Mouse (Mus musculus) megakaryocyte-erythroid progenitor cell, adult 5-6 weeks (primary cell): ENCODE data around the gene Alg11. TPM values are rescaled to one million over a fixed set of nuclear protein-coding genes. Genes with fewer than 3 reads are reported as not detected.

Source experiments
- ATAC-seq: replicated peaks from 2 replicates; pipeline ENCODE4 v1.8.0; 2016; ENCODE audit warnings: mild to moderate bottlenecking, inconsistent platforms; ENCODE audit not compliant: severe bottlenecking, poor library complexity, low FRiP score, low TSS enrichment
- total RNA-seq, 2 experiments: library from RNA; stranded (forward) in 1 of 2; stranded (reverse) in 1 of 2; fragments of 200-1000, 215-1000 nt in 1 of 2; fragments of >200 nt in 1 of 2; fragmentation: Nextera tagmentation in 1 of 2; gene quantifications; 2 replicates each; pipeline ENCODE4 v1.2.3; 2014 to 2017

Gene Alg11
- total RNA-seq, 2 experiments from 2014 or later, result 15.7 to 22.9 TPM

GRCm38 (mm10) chr8:22059153-22059738, 1.3 kb upstream of the Alg11 start:
- ATAC-seq, result no peak

- ATAC-seq, result peak; percentile 59
These were observed 588 bp upstream of the Alg11 start, which contains the start of gene Atp7b for GRCm38 (mm10) chr8:22059821-22060445. Gene Atp7b, minus strand, starts transcription at chr8:22060305.

GRCm38 (mm10) chr8:22061126-22061525, 605 bp downstream of the Alg11 start:
- ATAC-seq, result no peak

- no peak for ATAC-seq
These were observed 18.9 kb downstream of the Alg11 start for GRCm38 (mm10) chr8:22079313-22080007.

- ATAC-seq, result no peak
These were observed 28.7 kb downstream of the Alg11 start for GRCm38 (mm10) chr8:22089226-22089625.

GRCm38 (mm10) chr8:22091568-22091967, 31.0 kb downstream of the Alg11 start:
- peak; percentile 59; the same call in 1 of the 2 replicates for ATAC-seq

- ATAC-seq, result no peak
These were observed 46.5 kb downstream of the Alg11 start for GRCm38 (mm10) chr8:22107020-22107419.

Other genes with a start within 250 kb of the Alg11 start
- not detected in 2 replicates for gene Defb50, start 237.2 kb upstream of the Alg11 start, total RNA-seq (2014; fragmentation: Nextera tagmentation)
- gene Defb50, start 237.2 kb upstream of the Alg11 start, total RNA-seq (2017), result not detected in 2 replicates
- not detected in 2 replicates for gene Defb2, start 220.8 kb upstream of the Alg11 start, total RNA-seq (2014; fragmentation: Nextera tagmentation)
- not detected in 2 replicates for gene Defb2, start 220.8 kb upstream of the Alg11 start, total RNA-seq (2017)
- gene Defb10, start 201.8 kb upstream of the Alg11 start, total RNA-seq (2014; fragmentation: Nextera tagmentation), result not detected in 2 replicates
- not detected in 2 replicates for gene Defb10, start 201.8 kb upstream of the Alg11 start, total RNA-seq (2017)
- not detected in 2 replicates for gene Defb9, start 175.3 kb upstream of the Alg11 start, total RNA-seq (2014; fragmentation: Nextera tagmentation)
- not detected in 2 replicates for gene Defb9, start 175.3 kb upstream of the Alg11 start, total RNA-seq (2017)
- not detected in 2 replicates for gene Defb11, start 154.3 kb upstream of the Alg11 start, total RNA-seq (2014; fragmentation: Nextera tagmentation)
- not detected in 2 replicates for gene Defb11, start 154.3 kb upstream of the Alg11 start, total RNA-seq (2017)
- not detected in 2 replicates for gene Defb15, start 128.0 kb upstream of the Alg11 start, total RNA-seq (2014; fragmentation: Nextera tagmentation)
- gene Defb15, start 128.0 kb upstream of the Alg11 start, total RNA-seq (2017), result not detected in 2 replicates
- not detected in 2 replicates for gene Defb35, start 122.4 kb upstream of the Alg11 start, total RNA-seq (2014; fragmentation: Nextera tagmentation)
- gene Defb35, start 122.4 kb upstream of the Alg11 start, total RNA-seq (2017), result not detected in 2 replicates
- not detected in 2 replicates for gene Defb13, start 114.0 kb upstream of the Alg11 start, total RNA-seq (2014; fragmentation: Nextera tagmentation)
- gene Defb13, start 114.0 kb upstream of the Alg11 start, total RNA-seq (2017), result not detected in 2 replicates
- not detected in 2 replicates for gene Fam90a1a, start 102.0 kb upstream of the Alg11 start, total RNA-seq (2014; fragmentation: Nextera tagmentation)
- not detected in 2 replicates for gene Fam90a1a, start 102.0 kb upstream of the Alg11 start, total RNA-seq (2017)
- gene Ccdc70, start 90.9 kb upstream of the Alg11 start, total RNA-seq (2014; fragmentation: Nextera tagmentation), result not detected in 2 replicates
- gene Ccdc70, start 90.9 kb upstream of the Alg11 start, total RNA-seq (2017), result not detected in 2 replicates
- gene Atp7b, start 416 bp upstream of the Alg11 start, total RNA-seq (2014; fragmentation: Nextera tagmentation), result 50.4 and 51.5 TPM in 2 replicates
- 14.3 and 29.1 TPM in 2 replicates for gene Atp7b, start 416 bp upstream of the Alg11 start, total RNA-seq (2017)
- gene Nek5, start 64.3 kb downstream of the Alg11 start, total RNA-seq (2014; fragmentation: Nextera tagmentation), result not detected in 2 replicates
- gene Nek5, start 64.3 kb downstream of the Alg11 start, total RNA-seq (2017), result not detected in 2 replicates
- 0.25 and 1.9 TPM in 2 replicates for gene Nek3, start 105.7 kb downstream of the Alg11 start, total RNA-seq (2014; fragmentation: Nextera tagmentation)
- 2.0 and 5.9 TPM in 2 replicates for gene Nek3, start 105.7 kb downstream of the Alg11 start, total RNA-seq (2017)
- 31.5 and 49.4 TPM in 2 replicates for gene Ckap2, start 125.1 kb downstream of the Alg11 start, total RNA-seq (2014; fragmentation: Nextera tagmentation)
- gene Ckap2, start 125.1 kb downstream of the Alg11 start, total RNA-seq (2017), result 48.3 and 50.1 TPM in 2 replicates
- 30.9 and 31.8 TPM in 2 replicates for gene Vps36, start 132.1 kb downstream of the Alg11 start, total RNA-seq (2014; fragmentation: Nextera tagmentation)
- 30.4 and 38.4 TPM in 2 replicates for gene Vps36, start 132.1 kb downstream of the Alg11 start, total RNA-seq (2017)
- 0.52 TPM in 1 of 2 replicates, not detected in the other for gene Thsd1, start 166.6 kb downstream of the Alg11 start, total RNA-seq (2014; fragmentation: Nextera tagmentation)
- gene Thsd1, start 166.6 kb downstream of the Alg11 start, total RNA-seq (2017), result 0.80 and 1.2 TPM in 2 replicates
- gene Tpte, start 222.7 kb downstream of the Alg11 start, total RNA-seq (2014; fragmentation: Nextera tagmentation), result not detected in 2 replicates
- gene Tpte, start 222.7 kb downstream of the Alg11 start, total RNA-seq (2017), result not detected in 2 replicates